Mouse (Mus musculus) adrenal gland, postnatal 10 days (tissue): ENCODE results near the gene Tbc1d10c. TPM values are rescaled to one million over a fixed set of nuclear protein-coding genes. Genes with fewer than 3 reads are reported as not detected.

Experiments
- DNase-seq: peaks from one replicate; pipeline ENCODE4 v3.0.0; 2021; ENCODE audit warnings: mixed read lengths
- total RNA-seq, 2 experiments: library from RNA; stranded (reverse); gene quantifications; 2 replicates each; pipeline ENCODE4 v1.2.3; 2021

The Tbc1d10c gene
- total RNA-seq, 2 experiments from 2014 or later = 4.2 to 6.6 TPM

- DNase-seq = no peak
These were observed 24.4 kb upstream of the Tbc1d10c start for GRCm38 (mm10) chr19:4215451-4215840.

GRCm38 (mm10) chr19:4214771-4215450 lies 23.8 kb upstream of the Tbc1d10c start:
- peak; percentile 59 for DNase-seq

- peak; percentile 69 for DNase-seq
These were observed 23.1 kb upstream of the Tbc1d10c start, which contains the start of the genes Clcf1 and AC109138.7 for GRCm38 (mm10) chr19:4214071-4214770. Clcf1 (plus strand) TSS chr19:4214238. AC109138.7 (plus strand) TSS chr19:4214357.

DNA sequence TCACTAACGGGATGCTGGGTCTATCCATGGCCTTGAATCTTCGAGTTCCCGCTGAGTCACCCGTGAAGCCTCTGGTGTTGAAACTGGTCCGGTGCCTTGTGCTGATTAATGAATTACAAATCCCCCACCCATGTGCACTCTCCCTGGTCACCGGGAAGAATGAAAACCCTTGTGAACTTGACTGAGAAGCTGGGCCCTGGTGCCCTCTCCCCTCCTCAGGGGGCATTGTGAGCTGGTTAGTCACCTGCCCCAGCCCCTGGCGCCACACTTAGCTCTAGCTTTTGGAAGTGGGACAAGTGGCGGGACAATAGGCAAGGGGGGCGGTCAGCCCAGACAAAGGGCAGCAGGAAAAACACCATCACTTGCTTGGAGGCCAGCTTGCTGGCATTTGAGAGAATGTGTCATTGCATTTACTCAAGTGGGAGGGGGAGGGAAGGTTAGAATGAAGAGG lies 22.5 kb upstream of the Tbc1d10c start:
- peak; percentile 68 for DNase-seq

DNA sequence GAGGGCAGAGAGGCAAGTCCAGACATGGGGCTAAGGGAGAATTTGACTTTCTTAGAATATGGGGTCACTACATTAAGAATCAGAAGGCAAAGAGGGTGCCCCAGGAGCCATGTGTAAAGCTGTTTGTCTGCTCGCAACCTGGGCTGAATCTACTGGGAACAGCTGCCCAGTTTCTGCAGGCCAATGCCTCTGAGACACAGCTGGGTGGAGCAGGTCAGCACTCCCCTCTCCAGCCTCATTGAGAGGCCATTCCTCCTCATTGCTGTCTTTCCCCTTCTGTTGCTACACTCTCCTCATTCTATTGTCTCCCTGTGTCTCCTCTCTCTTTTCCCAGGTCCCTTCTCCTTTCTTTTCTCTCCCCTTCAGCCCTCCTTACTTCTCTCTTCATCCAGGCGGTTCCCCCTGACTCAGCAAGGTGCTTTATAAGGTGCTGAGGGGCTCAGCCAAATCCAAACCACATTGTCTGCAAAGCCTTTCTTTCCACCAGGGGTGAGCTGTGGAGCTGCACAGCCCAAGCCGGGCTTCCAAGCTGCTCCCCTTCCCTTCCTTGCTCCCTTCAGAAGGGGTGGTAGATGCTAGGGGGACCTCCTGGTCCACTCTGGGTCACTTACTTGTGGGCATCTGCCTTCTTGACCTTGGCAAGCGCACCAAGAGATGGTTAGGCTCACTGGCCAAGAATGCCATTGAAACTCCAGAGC lies 21.0 kb upstream of the Tbc1d10c start:
- no peak for DNase-seq

- DNase-seq = no peak
These were observed 17.5 kb upstream of the Tbc1d10c start for GRCm38 (mm10) chr19:4208563-4208962.

DNA sequence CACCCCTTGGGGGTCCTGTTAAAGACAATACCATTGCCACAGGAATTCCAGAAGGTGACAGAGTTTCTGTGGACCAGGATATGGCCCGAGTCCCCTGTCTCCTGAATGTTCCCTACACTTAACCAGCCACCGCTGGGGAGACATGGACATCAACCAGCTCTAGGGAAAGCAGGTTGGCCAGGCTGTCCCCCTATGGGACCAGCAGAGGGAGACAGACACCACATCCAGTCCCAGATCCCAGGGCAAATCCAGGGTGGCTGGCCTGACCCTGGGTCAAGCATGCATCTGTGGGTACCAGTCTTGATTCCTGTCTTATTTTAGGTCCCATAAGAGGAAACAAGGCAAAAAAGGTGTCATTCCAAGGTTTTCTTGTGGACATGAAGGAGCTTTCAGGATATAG lies 15.9 kb upstream of the Tbc1d10c start:
- DNase-seq = peak; percentile 82

DNA sequence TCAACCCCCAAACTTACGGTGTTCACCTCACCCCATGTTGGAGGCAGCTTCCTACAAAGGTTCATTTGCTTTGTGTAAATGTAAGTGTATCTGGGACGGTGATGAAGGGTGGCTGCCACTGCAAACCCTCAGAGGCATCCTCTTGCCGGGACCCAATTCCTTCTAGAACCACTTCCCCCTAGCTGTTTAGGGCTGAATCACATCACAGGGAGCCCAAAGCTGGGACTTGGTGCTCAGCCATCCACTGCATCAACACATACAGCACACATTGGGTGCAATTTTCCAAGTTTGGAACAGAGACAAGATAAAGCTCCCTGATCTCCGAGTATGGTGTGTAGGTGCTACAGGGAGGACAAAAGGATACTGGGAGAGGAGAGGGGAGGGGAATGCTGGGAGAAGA lies 13.8 kb upstream of the Tbc1d10c start:
- DNase-seq = no peak

DNA sequence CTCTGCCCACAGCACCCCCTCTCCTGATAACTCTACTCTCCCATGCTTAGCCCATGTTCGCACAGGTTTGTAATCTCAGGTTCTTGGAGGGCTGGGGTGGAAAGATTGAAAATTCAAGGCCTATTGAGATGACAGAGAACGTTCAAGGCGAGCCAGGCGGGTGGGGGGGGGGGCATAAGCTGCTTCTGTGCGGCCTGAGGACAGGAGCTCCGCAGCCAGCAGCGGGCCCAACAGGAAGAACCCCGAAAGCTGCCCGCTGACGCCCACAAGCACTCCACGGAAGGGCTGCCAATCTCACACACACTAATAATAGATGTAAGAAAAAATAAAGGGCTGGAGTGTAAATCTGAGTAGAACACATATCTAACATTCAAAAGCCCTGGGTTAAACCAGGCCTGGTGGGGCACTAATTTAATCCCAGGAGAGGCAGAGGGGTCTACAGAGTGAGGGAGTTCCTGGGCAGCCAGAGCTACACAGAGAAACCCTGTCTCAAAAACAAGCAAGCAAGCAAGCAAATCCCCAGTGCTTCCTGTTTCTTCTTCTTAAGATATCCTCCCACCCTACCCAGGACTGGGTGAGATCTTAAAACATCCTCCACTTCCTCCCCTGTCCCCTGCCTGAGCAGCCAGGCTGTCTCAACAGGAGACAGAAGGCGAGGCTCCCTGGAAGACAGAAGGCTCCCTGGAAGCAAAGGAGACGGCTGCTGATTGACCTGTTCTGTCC lies 12.7 kb upstream of the Tbc1d10c start:
- DNase-seq = no peak

DNA sequence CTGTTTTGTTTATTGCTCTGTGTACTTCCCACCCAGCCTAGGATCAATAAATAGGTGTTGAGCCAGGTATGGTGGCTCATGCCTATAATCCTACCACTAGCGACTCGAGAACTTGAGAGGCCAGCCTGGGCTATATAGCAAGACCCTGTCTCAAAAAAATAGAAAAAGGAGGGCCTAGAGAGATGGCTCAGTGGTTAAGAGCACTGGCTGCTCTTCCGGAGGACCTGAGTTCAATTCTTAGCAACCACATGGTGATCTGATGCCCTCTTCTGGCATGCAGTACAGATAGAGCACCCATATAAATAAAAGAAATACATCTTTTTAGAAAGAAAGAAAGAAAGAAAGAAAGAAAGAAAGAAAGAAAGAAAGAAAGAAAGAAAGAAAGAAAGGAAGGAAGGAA lies 12.1 kb upstream of the Tbc1d10c start:
- DNase-seq = no peak

GRCm38 (mm10) chr19:4202149-4202548 lies 11.1 kb upstream of the Tbc1d10c start:
- DNase-seq = no peak

- peak; percentile 96 for DNase-seq
These were observed 10.3 kb upstream of the Tbc1d10c start, which contains the start of gene Rad9a for GRCm38 (mm10) chr19:4201291-4201909. Rad9a (minus strand) TSS chr19:4201662.

DNA sequence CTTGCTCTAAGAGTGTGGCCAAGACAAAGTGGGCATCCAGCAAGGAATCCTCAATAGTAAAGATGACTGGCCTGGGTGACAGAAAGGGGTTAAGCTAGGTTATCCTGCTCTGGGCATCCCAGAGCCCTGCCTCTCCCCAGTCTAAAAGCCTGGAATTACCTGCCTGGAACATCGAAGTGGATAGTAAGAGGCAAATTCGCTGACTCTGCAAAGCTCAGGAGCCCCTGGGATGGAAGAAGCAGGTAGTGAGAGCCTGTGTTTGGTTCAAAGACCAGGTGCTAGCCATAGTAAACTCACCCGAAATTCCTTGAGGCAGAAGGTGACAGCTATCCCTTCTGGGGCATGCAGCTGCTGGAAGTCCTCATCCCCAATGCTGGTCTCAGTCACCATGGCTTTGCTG lies 6.1 kb upstream of the Tbc1d10c start:
- no peak for DNase-seq

- peak; percentile 74 for DNase-seq
These were observed 5.5 kb upstream of the Tbc1d10c start for GRCm38 (mm10) chr19:4196548-4196947.

- DNase-seq = no peak
These were observed 5.0 kb upstream of the Tbc1d10c start for GRCm38 (mm10) chr19:4196048-4196447.

DNA sequence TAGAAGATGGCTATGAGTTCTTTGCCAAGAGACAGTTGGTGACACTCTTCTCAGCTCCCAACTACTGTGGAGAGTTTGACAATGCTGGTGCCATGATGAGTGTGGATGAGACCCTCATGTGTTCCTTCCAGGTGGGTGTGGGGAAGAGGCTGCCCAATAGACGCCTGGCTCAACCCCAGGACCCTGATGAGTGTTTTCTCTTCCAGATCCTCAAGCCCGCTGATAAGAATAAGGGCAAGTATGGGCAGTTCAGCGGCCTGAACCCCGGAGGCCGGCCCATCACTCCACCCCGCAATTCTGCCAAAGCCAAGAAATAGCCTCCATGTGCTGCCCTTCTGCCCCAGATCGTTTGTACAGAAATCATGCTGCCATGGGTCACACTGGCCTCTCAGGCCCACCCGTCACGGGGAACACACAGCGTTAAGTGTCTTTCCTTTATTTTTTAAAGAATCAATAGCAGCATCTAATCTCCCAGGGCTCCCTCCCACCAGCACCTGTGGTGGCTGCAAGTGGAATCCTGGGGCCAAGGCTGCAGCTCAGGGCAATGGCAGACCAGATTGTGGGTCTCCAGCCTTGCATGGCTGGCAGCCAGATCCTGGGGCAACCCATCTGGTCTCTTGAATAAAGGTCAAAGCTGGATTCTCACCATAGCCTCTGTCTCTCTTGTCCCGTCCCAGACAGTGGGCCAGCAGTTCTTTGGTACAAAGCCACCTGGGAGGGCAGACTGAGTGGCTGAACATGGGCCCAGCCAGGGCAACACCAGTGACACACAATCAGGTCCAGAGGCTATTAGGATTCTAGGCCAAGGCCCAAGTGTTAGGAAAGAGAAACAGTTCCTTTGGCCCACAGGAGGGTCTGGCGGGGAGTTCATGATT lies 3.9 kb upstream of the Tbc1d10c start:
- peak; percentile 61 for DNase-seq

GRCm38 (mm10) chr19:4194021-4194724 lies 3.1 kb upstream of the Tbc1d10c start:
- DNase-seq = peak; percentile 48

- DNase-seq = no peak
These were observed 2.0 kb upstream of the Tbc1d10c start for GRCm38 (mm10) chr19:4193129-4193528.

DNA sequence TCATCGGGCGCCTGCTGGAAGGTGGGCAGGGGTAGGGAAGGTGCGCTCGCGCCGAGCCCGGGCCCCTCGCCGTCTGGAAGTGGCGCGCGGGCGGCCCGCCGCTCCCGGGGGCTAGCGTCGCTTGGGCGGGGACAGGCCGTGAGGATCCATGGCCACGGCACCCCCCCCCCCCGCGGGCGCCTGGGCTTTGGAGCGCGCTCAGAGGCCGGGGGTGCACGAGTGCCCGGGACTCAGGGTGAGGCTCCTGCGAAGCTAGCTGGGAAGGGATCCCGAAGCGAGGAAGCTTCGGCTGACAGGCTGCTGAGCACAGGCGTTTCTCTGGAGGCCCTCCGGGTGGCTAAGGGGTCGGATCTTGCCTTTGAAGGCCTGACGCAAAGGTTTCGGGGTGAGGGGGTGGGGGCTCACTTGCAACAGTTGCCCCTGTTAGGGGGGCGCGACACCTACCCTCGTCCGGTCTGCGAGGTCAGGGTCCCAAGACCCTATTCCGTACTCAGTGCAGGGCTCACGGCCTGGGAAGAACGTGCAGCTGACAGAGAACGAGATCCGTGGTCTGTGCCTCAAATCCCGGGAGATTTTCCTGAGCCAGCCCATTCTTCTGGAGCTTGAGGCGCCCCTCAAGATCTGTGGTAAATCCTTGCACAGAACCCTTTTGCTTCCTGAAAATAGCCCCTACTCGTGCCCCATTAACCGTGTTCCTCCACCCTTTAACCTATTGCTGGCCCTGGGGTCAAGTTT lies 1.3 kb upstream of the Tbc1d10c start:
- no peak for DNase-seq
